11 mouse cellular contexts compared by ENCODE assay signal in genomic region chr10:120736508-120737069, GRCm38 (mm10).
A peak's percentile ranks its signal among the peaks of the same experiment; 100 is the strongest.
DNase-seq lines count a peak whose midpoint lies in the region; ATAC-seq lines count a peak whose summit lies in the region.
"Had no signal": no experiment of that assay in that cellular context is flagged by ENCODE, and none has a peak within 500 bp of the region (broad histone marks: within the 10 kb centered on the region; RNA-seq: fewer than 3 reads in every experiment).

No protein-coding gene starts in this region.

- DNase-seq in lung, postnatal 10 days = no peak
- no peak for DNase-seq in cerebellum, postnatal 36 days
- no peak for DNase-seq in frontal cortex, postnatal 25 days (ENCODE audit: low spot score in 2 of 2)
- DNase-seq: gastrocnemius, postnatal 36 days; thymus, adult 2 months had no signal

- no peak overlapping the region for H3K9ac ChIP-seq in lung, embryonic 15.5 days
- peak overlapping the region; percentile 47 for H3K9ac ChIP-seq in forebrain, embryonic 13.5 days
- no peak overlapping the region for H3K9ac ChIP-seq in limb, embryonic 13.5 days
- no peak overlapping the region for H3K9ac ChIP-seq in stomach, embryonic 16.5 days (ENCODE audit: low read length)
- H3K9ac ChIP-seq: embryonic facial prominence, embryonic 15.5 days had no signal

- no peak overlapping the region for H3K27ac ChIP-seq in lung, embryonic 15.5 days
- H3K27ac ChIP-seq in forebrain, embryonic 13.5 days = no peak overlapping the region
- H3K27ac ChIP-seq in limb, embryonic 13.5 days = no peak overlapping the region
- no peak overlapping the region for H3K27ac ChIP-seq in stomach, embryonic 16.5 days (ENCODE audit: low read length)
- H3K27ac ChIP-seq: embryonic facial prominence, embryonic 15.5 days; macrophage had no signal

- peaks cover 11% of the 10 kb centered on the region; the same call in 1 of the 2 replicates for H3K4me1 ChIP-seq in lung, embryonic 15.5 days
- H3K4me1 ChIP-seq in forebrain, embryonic 13.5 days = peaks cover 13% of the 10 kb centered on the region
- H3K4me1 ChIP-seq in limb, embryonic 13.5 days = peaks cover 14% of the 10 kb centered on the region
- peaks cover 5% of the 10 kb centered on the region; the same call in 1 of the 2 replicates for H3K4me1 ChIP-seq in stomach, embryonic 16.5 days (ENCODE audit: control insufficient read depth, insufficient read depth, low read length)

- no peak for ATAC-seq in lung, embryonic 15.5 days (ENCODE audit: borderline replicate concordance, extremely low read depth, low FRiP score, low TSS enrichment)
- ATAC-seq in forebrain, embryonic 13.5 days = 0 out of 2 replicates have a peak, but pooled peaks have one; percentile 33
- no peak for ATAC-seq in limb, embryonic 13.5 days (ENCODE audit: low FRiP score, low read depth)
- no peak for ATAC-seq in stomach, embryonic 16.5 days (ENCODE audit: insufficient read depth, low FRiP score)

- H3K27me3 ChIP-seq in lung, embryonic 15.5 days = no peaks in the 10 kb centered on the region; the same call in 1 of the 2 replicates
- 0 out of 2 replicates have a peak, but pooled peaks cover 2% of the 10 kb centered on the region for H3K27me3 ChIP-seq in forebrain, embryonic 13.5 days
- H3K27me3 ChIP-seq in limb, embryonic 13.5 days = 0 out of 2 replicates have a peak, but pooled peaks cover 2% of the 10 kb centered on the region
- H3K27me3 ChIP-seq in stomach, embryonic 16.5 days (ENCODE audit: control insufficient read depth, insufficient read depth, low read length) = no peaks in the 10 kb centered on the region

- H3K9me3 ChIP-seq in lung, embryonic 15.5 days = no peaks in the 10 kb centered on the region
- H3K9me3 ChIP-seq in forebrain, embryonic 13.5 days (replicated peaks) = no peaks in the 10 kb centered on the region
- H3K9me3 ChIP-seq in limb, embryonic 13.5 days = no peaks in the 10 kb centered on the region
- no peaks in the 10 kb centered on the region for H3K9me3 ChIP-seq in stomach, embryonic 16.5 days (replicated peaks; ENCODE audit: control insufficient read depth, low read length)
- H3K9me3 ChIP-seq: embryonic facial prominence, embryonic 15.5 days had no signal

- H3K36me3 ChIP-seq in lung, embryonic 15.5 days = no peaks in the 10 kb centered on the region
- no peaks in the 10 kb centered on the region for H3K36me3 ChIP-seq in forebrain, embryonic 13.5 days (ENCODE audit: poor library complexity, severe bottlenecking)
- H3K36me3 ChIP-seq in limb, embryonic 13.5 days = no peaks in the 10 kb centered on the region
- H3K36me3 ChIP-seq in stomach, embryonic 16.5 days (ENCODE audit: control insufficient read depth, insufficient read depth, low read length) = no peaks in the 10 kb centered on the region
- H3K36me3 ChIP-seq: embryonic facial prominence, embryonic 15.5 days had no signal

- 47% methylated on average over 14 of the region's 14 CpGs for WGBS in lung, embryonic 15.5 days
- WGBS in forebrain, embryonic 13.5 days = 8% methylated on average over 14 of the region's 14 CpGs
- WGBS in limb, embryonic 13.5 days = 38% methylated on average over 14 of the region's 14 CpGs
- WGBS in stomach, embryonic 16.5 days = 47% methylated on average over 14 of the region's 14 CpGs

- H3K4me2 ChIP-seq in lung, embryonic 15.5 days = peak overlapping the region; percentile 51
- H3K4me2 ChIP-seq in forebrain, embryonic 13.5 days = peak overlapping the region; percentile 63
- peak overlapping the region; percentile 58 for H3K4me2 ChIP-seq in limb, embryonic 13.5 days (replicated peaks)
- H3K4me2 ChIP-seq in stomach, embryonic 16.5 days (ENCODE audit: low read depth, low read length) = peak overlapping the region; percentile 30; the same call in 1 of the 2 replicates

- H3K4me3 ChIP-seq in lung, embryonic 15.5 days = no peak overlapping the region
- peak overlapping the region; percentile 34 for H3K4me3 ChIP-seq in forebrain, embryonic 13.5 days
- H3K4me3 ChIP-seq in limb, embryonic 13.5 days = no peak overlapping the region
- H3K4me3 ChIP-seq in stomach, embryonic 16.5 days (replicated peaks; ENCODE audit: low read length) = no peak overlapping the region
